Mouse (Mus musculus) stomach, postnatal 0 days (tissue): ENCODE data around the gene Chit1. TPM values are rescaled to one million over a fixed set of nuclear protein-coding genes. Genes with fewer than 3 reads are reported as not detected.

Experiments
- ATAC-seq: fragments of 200-750 bp; cut with Nextera tagmentation; 2 replicates; pipeline ENCODE4 v1.8.0; 2017; ENCODE audit not compliant: low FRiP score, low TSS enrichment
- DNase-seq: peaks from one replicate; pipeline ENCODE4 v3.0.0-alpha.2; 2016; ENCODE audit warnings: low spot score
- H3K27ac ChIP-seq: fragments of 300-500 bp; sonication (generic); replicated peaks from 2 replicates; pipeline ENCODE4 v1.5.1; 2014; ENCODE audit warnings: mild to moderate bottlenecking, control low read depth
- H3K27me3 ChIP-seq: fragments of 300-500 bp; sonication (generic); 2 replicates; pipeline ENCODE4 v1.6.1; 2014; ENCODE audit warnings: low read length; ENCODE audit not compliant: control insufficient read depth, insufficient read depth
- H3K36me3 ChIP-seq: fragments of 300-500 bp; sonication (generic); 2 replicates; pipeline ENCODE4 v1.6.1; 2014; ENCODE audit warnings: low read length, mixed read lengths; ENCODE audit not compliant: control insufficient read depth, insufficient read depth
- H3K4me1 ChIP-seq: fragments of 300-500 bp; sonication (generic); replicated peaks from 2 replicates; pipeline ENCODE4 v1.6.1; 2014; ENCODE audit warnings: antibody characterized with exemption; ENCODE audit not compliant: control insufficient read depth, insufficient read depth
- H3K4me2 ChIP-seq: fragments of 300-500 bp; sonication (generic); replicated peaks from 2 replicates; pipeline ENCODE4 v1.6.1; 2014; ENCODE audit warnings: low read depth, mild to moderate bottlenecking, control low read depth, moderate library complexity
- H3K4me3 ChIP-seq: fragments of 300-500 bp; sonication (generic); 2 replicates; pipeline ENCODE4 v1.5.1; 2014; ENCODE audit warnings: low read depth, low read length, control low read depth
- H3K9ac ChIP-seq: fragments of 300-500 bp; sonication (generic); 2 replicates; pipeline ENCODE4 v1.6.1; 2014; ENCODE audit warnings: mild to moderate bottlenecking, low read length, control low read depth, mixed read lengths
- H3K9me3 ChIP-seq: fragments of 300-500 bp; sonication (generic); 2 replicates; pipeline ENCODE4 v1.6.1; 2016; ENCODE audit warnings: low read length; ENCODE audit not compliant: control insufficient read depth
- CTCF ChIP-seq: IDR thresholded peaks from 2 replicates; pipeline ENCODE4 v1.5.1; 2016; ENCODE audit warnings: antibody characterized with exemption, low read depth, mild to moderate bottlenecking, moderate library complexity
- EP300 ChIP-seq: optimal IDR thresholded peaks from 2 replicates; pipeline ENCODE3; 2016; ENCODE audit warnings: antibody characterized with exemption
- WGBS: fragments of 180-500 bp; shearing (Covaris S2); extraction: QIAGEN DNeasy Blood & Tissue Kit; methylation state at CpG from one replicate; pipeline ENCODE4 v1.1.7; 2014; 5-methylcytosine and 5-hydroxymethylcytosine counted together
- polyA plus RNA-seq: library from polyadenylated mRNA; unstranded; fragments of >200 nt; fragmentation: Nextera tagmentation; extraction: Ambion mirVana; gene quantifications from 2 replicates; pipeline ENCODE4 v1.2.1, GENCODE M21; 2015

Gene Chit1
- polyA plus RNA-seq, 1 experiment from 2014 or later: 38.5 TPM

DNA sequence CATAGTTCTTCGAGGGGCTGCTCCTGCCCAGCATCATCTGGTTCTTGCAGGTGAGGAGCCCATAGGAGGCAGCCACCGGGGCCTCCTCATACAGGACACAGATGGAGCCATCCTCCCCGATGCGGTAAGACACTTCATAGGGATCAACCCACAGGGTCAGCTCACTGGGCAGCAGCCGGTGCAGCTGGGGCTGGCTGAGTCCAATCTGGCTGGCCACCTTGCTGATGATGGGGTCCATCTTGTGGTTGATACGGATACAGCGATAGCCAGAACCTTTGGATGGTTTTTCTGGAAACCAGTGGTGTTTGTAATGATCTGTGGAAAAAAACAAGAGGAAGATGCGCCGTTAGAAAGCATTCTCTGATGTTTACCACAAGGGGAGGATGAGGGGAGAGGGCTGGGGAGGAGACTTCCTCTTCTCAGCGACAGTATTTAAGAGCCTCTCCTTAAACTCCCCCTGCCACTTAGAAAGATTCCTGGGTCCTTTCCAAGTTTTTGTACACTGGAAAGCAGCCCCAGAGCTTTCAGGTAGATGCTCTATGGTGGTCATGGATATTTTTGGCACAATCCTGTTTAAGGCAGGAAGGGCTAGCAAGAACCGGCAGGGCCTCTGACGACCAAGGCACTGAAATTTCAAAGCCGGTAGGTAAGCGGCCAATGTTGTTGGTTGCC, 33.5 kb upstream of the Chit1 start:
- Histone ChIP-seq H3K27me3 (no peaks in the 10 kb centered on the region), H3K9ac (peak overlapping the region; percentile 90), H3K9me3 (no peaks in the 10 kb centered on the region), H3K4me2 (peak overlapping the region; percentile 84), H3K4me1 (peaks cover 2% of the 10 kb centered on the region; the same call in 1 of the 2 replicates), H3K4me3 (peak overlapping the region; percentile 82), H3K36me3 (peaks cover 11% of the 10 kb centered on the region), H3K27ac (peak overlapping the region; percentile 91)
- DNase-seq: peak; percentile 59
- 21% methylated on average over 14 of the region's 14 CpGs for WGBS
- TF ChIP-seq EP300 (no peak), CTCF (peak; percentile 61)
- ATAC-seq: no peak

DNA sequence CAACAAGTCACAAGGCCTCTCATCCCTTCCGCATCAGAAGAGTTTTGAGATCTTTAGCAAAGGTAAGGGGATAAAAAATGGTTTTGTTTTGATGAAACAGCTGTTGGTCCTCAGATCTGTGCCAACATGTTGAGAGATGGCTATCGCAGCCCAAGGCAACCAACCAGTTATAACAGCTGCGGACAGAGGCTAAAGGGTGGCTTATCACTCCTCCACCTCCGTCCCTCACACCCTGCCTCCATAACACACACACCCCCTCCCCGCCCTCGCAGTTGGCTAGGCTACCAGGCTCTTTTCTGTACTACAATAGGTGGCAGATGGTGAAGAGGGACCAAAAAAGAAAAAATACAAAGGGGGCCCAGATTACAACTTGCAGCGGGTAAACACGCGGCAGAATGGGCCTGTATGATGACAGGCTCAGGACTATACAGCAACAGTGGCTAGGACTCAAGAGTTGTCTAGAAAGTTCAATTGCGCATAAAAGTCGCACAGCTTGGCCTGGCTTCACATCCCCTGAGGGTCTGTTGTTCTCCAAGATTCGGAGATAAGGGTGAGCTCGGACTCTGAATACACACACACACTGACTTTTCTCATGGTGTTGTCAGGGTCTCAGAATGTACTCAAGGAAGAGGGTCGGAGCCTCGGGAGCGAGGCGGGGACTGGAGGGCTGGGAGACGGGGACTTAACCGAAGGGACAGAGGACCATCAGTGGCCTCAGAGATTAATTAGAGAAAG, 32.8 kb upstream of the Chit1 start:
- WGBS: 3% methylated on average over 19 of the region's 19 CpGs
- H3K9ac ChIP-seq: peak overlapping the region; percentile 90
- no peaks in the 10 kb centered on the region for H3K27me3 ChIP-seq
- H3K4me1 ChIP-seq: peaks cover 2% of the 10 kb centered on the region; the same call in 1 of the 2 replicates
- TF ChIP-seq CTCF (no peak), EP300 (no peak)
- no peaks in the 10 kb centered on the region for H3K9me3 ChIP-seq
- H3K4me2 ChIP-seq: peak overlapping the region; percentile 84
- ATAC-seq (no peak), DNase-seq (peak; percentile 72)
- peak overlapping the region; percentile 91 for H3K27ac ChIP-seq
- peaks cover 11% of the 10 kb centered on the region for H3K36me3 ChIP-seq
- H3K4me3 ChIP-seq: peak overlapping the region; percentile 82

DNA sequence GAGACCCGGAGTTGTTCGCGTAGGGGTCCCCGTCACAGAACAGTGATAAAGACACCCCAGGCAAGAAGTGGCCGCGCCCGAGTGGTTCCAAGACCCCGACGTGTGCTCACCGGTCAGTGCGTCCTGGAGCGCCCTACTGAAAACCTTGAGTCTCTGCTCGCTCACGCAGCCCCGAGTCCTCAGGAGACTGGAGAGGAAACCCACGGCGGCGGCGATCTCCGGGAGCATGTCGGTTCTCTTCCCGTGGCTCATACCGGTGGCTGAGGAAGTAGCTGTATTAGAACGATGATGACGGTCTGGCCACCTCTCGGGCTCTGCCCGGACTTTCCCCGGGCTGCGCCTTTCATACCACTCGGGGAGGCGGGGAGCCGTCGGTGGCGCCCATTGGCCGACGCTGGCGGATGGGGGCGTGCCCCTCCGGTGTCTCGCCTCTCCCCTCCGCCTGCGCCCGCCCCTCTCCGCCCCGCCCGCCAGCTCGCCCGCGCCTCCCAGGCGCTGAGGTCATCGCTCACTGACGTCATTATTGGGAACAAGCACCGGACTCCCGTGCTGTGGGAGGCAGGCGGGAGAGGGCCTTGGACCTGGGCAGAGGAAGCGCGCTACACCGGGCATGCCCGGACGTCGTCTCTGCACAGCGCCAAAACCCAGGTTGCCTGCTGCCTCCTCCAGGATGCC, 32.1 kb upstream of the Chit1 start, which contains the start of gene Btg2:
Btg2 (minus strand) TSS at position 319 of the 675 bp plus-strand sequence.
- Histone ChIP-seq H3K9me3 (no peaks in the 10 kb centered on the region), H3K4me1 (peaks cover 2% of the 10 kb centered on the region; the same call in 1 of the 2 replicates), H3K4me2 (peak within 1 kb of the TSS; percentile 84), H3K9ac (peak within 1 kb of the TSS; percentile 90), H3K36me3 (peaks cover 11% of the 10 kb centered on the region), H3K27ac (peak within 1 kb of the TSS; percentile 96), H3K27me3 (no peaks in the 10 kb centered on the region), H3K4me3 (peak within 1 kb of the TSS; percentile 82)
- TF ChIP-seq CTCF: peak; percentile 12; the same call in 1 of the 2 replicates
- TF ChIP-seq EP300: no peak
- DNase-seq: peak; percentile 100
- ATAC-seq: peak; percentile 95
- under 1% methylated on average over 62 of the region's 62 CpGs for WGBS

DNA sequence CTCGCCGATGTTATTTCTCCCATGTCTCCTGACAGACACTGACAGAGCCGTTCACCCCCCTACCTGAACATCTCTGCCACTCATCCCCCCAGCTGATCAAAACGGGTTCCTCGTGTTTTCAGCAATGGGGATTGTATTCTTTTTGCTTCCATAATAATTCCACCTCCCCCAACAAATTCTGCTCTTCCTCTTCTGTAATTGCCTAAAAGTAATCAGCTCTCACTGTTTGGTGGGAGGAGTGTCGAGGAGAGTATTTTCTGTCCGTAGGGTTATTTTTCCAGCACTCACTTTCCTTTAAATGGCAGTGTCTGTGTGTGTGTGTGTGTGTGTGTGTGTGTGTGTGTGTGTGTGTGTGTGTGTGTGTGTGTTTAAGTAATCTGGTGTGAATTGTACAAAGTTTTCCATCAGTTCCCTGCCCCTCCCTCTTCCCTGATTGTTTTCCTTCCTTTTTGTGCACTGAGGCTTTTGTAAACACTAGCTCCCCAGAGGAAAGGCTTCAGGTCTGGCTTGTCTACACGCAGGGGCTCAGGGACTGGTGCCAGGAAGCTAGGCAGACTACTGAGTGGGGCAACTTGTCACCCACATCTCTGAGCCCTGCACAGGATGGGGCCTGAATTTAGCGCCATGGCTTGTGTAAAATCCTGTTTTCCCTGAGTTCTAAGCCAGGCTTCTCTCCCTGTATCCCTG, 31.4 kb upstream of the Chit1 start:
- Histone ChIP-seq H3K9ac (peak overlapping the region; percentile 63), H3K4me1 (peaks cover under 1% of the 10 kb centered on the region; the same call in 1 of the 2 replicates), H3K9me3 (no peaks in the 10 kb centered on the region), H3K27me3 (no peaks in the 10 kb centered on the region), H3K27ac (peak overlapping the region; percentile 96), H3K36me3 (peaks cover 11% of the 10 kb centered on the region), H3K4me3 (peak overlapping the region; percentile 82), H3K4me2 (peak overlapping the region; percentile 65)
- DNase-seq (peak; percentile 77), ATAC-seq (peak; percentile 27; the same call in 1 of the 2 replicates)
- TF ChIP-seq CTCF (no peak), EP300 (peak; percentile 85)
- 6% methylated on average over 9 of the region's 9 CpGs for WGBS

DNA sequence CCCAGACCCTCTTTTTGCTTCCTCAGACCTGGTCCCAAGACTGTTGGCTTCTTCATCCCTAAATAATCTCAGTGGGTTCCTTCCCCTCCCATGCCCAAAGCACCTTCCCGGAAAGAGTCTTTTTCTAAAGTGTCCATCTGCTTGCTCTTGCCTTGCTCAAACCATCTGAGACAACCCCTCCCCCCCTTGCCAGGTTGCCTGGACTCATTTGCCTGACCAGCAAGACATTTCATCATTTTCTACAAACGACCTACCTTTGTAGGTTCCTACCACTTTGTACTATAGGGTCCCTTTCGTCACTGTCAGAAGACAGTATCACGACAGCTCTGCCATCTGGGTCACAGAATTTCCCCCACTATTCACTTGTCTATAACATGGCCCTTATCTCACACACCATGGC, 30.6 kb upstream of the Chit1 start:
- Histone ChIP-seq H3K4me1 (no peaks in the 10 kb centered on the region; the same call in 1 of the 2 replicates), H3K36me3 (peaks cover 11% of the 10 kb centered on the region), H3K9me3 (no peaks in the 10 kb centered on the region), H3K27ac (peak overlapping the region; percentile 96), H3K4me3 (no peak overlapping the region), H3K9ac (no peak overlapping the region), H3K27me3 (no peaks in the 10 kb centered on the region), H3K4me2 (no peak overlapping the region)
- 84% methylated on average over 4 of the region's 4 CpGs for WGBS
- TF ChIP-seq EP300: no peak
- TF ChIP-seq CTCF: no peak
- no peak for ATAC-seq
- no peak for DNase-seq
